Mouse (Mus musculus) ES-Bruce4 (cell line): ENCODE data around the gene Prkag3. TPM values are rescaled to one million over a fixed set of nuclear protein-coding genes. Genes with fewer than 3 reads are reported as not detected.

ENCODE experiments used
- H3K27ac ChIP-seq: 2 replicates; pipeline ENCODE4 v1.5.1; 2012; ENCODE audit warnings: low read length, inconsistent platforms; ENCODE audit not compliant: insufficient read depth
- H3K27me3 ChIP-seq: 2 replicates; pipeline ENCODE4 v1.6.1; 2012; ENCODE audit warnings: mild to moderate bottlenecking, low read length, inconsistent platforms; ENCODE audit not compliant: control insufficient read depth, poor library complexity, insufficient read depth, severe bottlenecking
- H3K36me3 ChIP-seq: 2 replicates; pipeline ENCODE4 v1.6.1; 2012; ENCODE audit warnings: inconsistent platforms, mild to moderate bottlenecking, low read length, moderate library complexity; ENCODE audit not compliant: control insufficient read depth, poor library complexity, insufficient read depth, severe bottlenecking
- H3K4me1 ChIP-seq: one replicate; pipeline ENCODE4 v1.8.1; 2011; ENCODE audit warnings: low read length; ENCODE audit not compliant: control insufficient read depth, insufficient read depth
- H3K4me3 ChIP-seq: 2 replicates; pipeline ENCODE4 v1.5.1; 2011; ENCODE audit warnings: low read depth, mild to moderate bottlenecking, low read length
- H3K9ac ChIP-seq: 2 replicates; pipeline ENCODE4 v1.6.1; 2012; ENCODE audit warnings: low read depth, mild to moderate bottlenecking, inconsistent platforms; ENCODE audit not compliant: poor library complexity, severe bottlenecking
- H3K9me3 ChIP-seq: replicated peaks from 2 replicates; pipeline ENCODE4 v1.6.1; 2012; ENCODE audit warnings: mild to moderate bottlenecking, low read length, inconsistent platforms; ENCODE audit not compliant: control insufficient read depth, poor library complexity, insufficient read depth, severe bottlenecking
- CTCF ChIP-seq: IDR thresholded peaks from one replicate; pipeline ENCODE4 v1.8.1; 2011; ENCODE audit warnings: low read depth, low read length
- EP300 ChIP-seq: IDR thresholded peaks from 2 replicates; pipeline ENCODE4 v1.6.1; 2011; ENCODE audit warnings: low read depth, low read length; ENCODE audit not compliant: insufficient read depth
- POLR2A ChIP-seq: IDR thresholded peaks from one replicate; pipeline ENCODE4 v1.8.1; 2011; ENCODE audit warnings: low read length; ENCODE audit not compliant: insufficient read depth
- polyA plus RNA-seq: library from polyadenylated mRNA; stranded (reverse); fragments of >200 nt; gene quantifications from 2 replicates; pipeline ENCODE4 v1.2.4, GENCODE M21; 2011; ENCODE audit warnings: low read depth; ENCODE audit not compliant: missing spikeins, insufficient read depth, insufficient read length

Gene Prkag3
- polyA plus RNA-seq, 1 experiment: 0.21 TPM

- Histone ChIP-seq H3K36me3 (no peaks in the 10 kb centered on the region), H3K27me3 (peaks cover 24% of the 10 kb centered on the region), H3K4me3 (peak overlapping the region; percentile 42), H3K9me3 (no peaks in the 10 kb centered on the region), H3K27ac (no peak overlapping the region), H3K4me1 (no peaks in the 10 kb centered on the region), H3K9ac (peak overlapping the region; percentile 37)
- TF ChIP-seq EP300 (no peak), CTCF (no peak), POLR2A (no peak)
These were observed 22.4 kb upstream of the Prkag3 start for GRCm38 (mm10) chr1:74771467-74771844.

- TF ChIP-seq EP300 (no peak), CTCF (no peak), POLR2A (no peak)
- peaks cover 24% of the 10 kb centered on the region for H3K27me3 ChIP-seq
- no peak overlapping the region for H3K27ac ChIP-seq
- H3K4me1 ChIP-seq: no peaks in the 10 kb centered on the region
- H3K9ac ChIP-seq: peak overlapping the region; percentile 37
- H3K4me3 ChIP-seq: peak overlapping the region; percentile 42
- no peaks in the 10 kb centered on the region for H3K36me3 ChIP-seq
- no peaks in the 10 kb centered on the region for H3K9me3 ChIP-seq
These were observed 21.9 kb upstream of the Prkag3 start for GRCm38 (mm10) chr1:74770727-74771466.

GRCm38 (mm10) chr1:74763081-74763480 is 14.1 kb upstream of the Prkag3 start:
- no peak overlapping the region for H3K4me3 ChIP-seq
- no peaks in the 10 kb centered on the region for H3K9me3 ChIP-seq
- H3K27ac ChIP-seq: no peak overlapping the region

GRCm38 (mm10) chr1:74759773-74760172 is 10.8 kb upstream of the Prkag3 start:
- H3K9ac ChIP-seq: no peak overlapping the region
- H3K4me1 ChIP-seq: no peaks in the 10 kb centered on the region
- no peaks in the 10 kb centered on the region for H3K27me3 ChIP-seq
- TF ChIP-seq EP300 (no peak), POLR2A (no peak), CTCF (peak; percentile 54)
- H3K4me3 ChIP-seq: no peak overlapping the region
- H3K27ac ChIP-seq: no peak overlapping the region
- H3K36me3 ChIP-seq: no peaks in the 10 kb centered on the region
- no peaks in the 10 kb centered on the region for H3K9me3 ChIP-seq

More at GRCm38 (mm10) chr1:74763081-74763480, 14.1 kb upstream of the Prkag3 start:
- Histone ChIP-seq H3K36me3 (no peaks in the 10 kb centered on the region), H3K4me1 (no peaks in the 10 kb centered on the region), H3K9ac (no peak overlapping the region), H3K27me3 (no peaks in the 10 kb centered on the region)
- peak; percentile 48 for TF ChIP-seq CTCF
- TF ChIP-seq POLR2A: no peak

- H3K27ac ChIP-seq: no peak overlapping the region
These were observed 5.3 kb upstream of the Prkag3 start for GRCm38 (mm10) chr1:74754175-74754785.

GRCm38 (mm10) chr1:74753266-74753974 is 4.4 kb upstream of the Prkag3 start:
- Histone ChIP-seq H3K4me1 (peaks cover 4% of the 10 kb centered on the region), H3K9me3 (no peaks in the 10 kb centered on the region), H3K9ac (no peak overlapping the region), H3K27me3 (no peaks in the 10 kb centered on the region), H3K4me3 (no peak overlapping the region), H3K36me3 (no peaks in the 10 kb centered on the region), H3K27ac (no peak overlapping the region)
- TF ChIP-seq CTCF (no peak), POLR2A (no peak), EP300 (no peak)

More at GRCm38 (mm10) chr1:74754175-74754785, 5.3 kb upstream of the Prkag3 start:
- H3K36me3 ChIP-seq: no peaks in the 10 kb centered on the region
- TF ChIP-seq POLR2A (no peak), EP300 (no peak), CTCF (no peak)
- H3K9me3 ChIP-seq: no peaks in the 10 kb centered on the region
- peaks cover 4% of the 10 kb centered on the region for H3K4me1 ChIP-seq
- no peak overlapping the region for H3K4me3 ChIP-seq
- H3K9ac ChIP-seq: no peak overlapping the region
- H3K27me3 ChIP-seq: no peaks in the 10 kb centered on the region
